Mouse (Mus musculus): Measurements from ENCODE around the gene Usp18. TPM values are rescaled to one million over a fixed set of nuclear protein-coding genes. Genes with fewer than 3 reads are reported as not detected.

Gene Usp18
- total RNA-seq, 4 experiments from 2014 or later = 0.74 to 2.8 (median 1.1) TPM; not detected in 1

- DNase-seq (ENCODE audit: low spot score in 2 of 2) = no peak
Observed at GRCm38 (mm10) chr6:121224067-121224466, 21.6 kb upstream of the Usp18 start.

- no peak for DNase-seq (ENCODE audit: low spot score in 2 of 2)
Observed at GRCm38 (mm10) chr6:121224993-121225392, 20.7 kb upstream of the Usp18 start.

- DNase-seq (ENCODE audit: low spot score in 2 of 2) = no peak
Observed at GRCm38 (mm10) chr6:121226043-121226442, 19.7 kb upstream of the Usp18 start.

- no peak for DNase-seq (ENCODE audit: low spot score in 2 of 2)
Observed at GRCm38 (mm10) chr6:121226744-121227143, 19.0 kb upstream of the Usp18 start.

- DNase-seq (ENCODE audit: low spot score in 2 of 2) = no peak
Observed at GRCm38 (mm10) chr6:121228421-121228820, 17.3 kb upstream of the Usp18 start.

GRCm38 (mm10) chr6:121232652-121233051 lies 13.1 kb upstream of the Usp18 start:
- DNase-seq (ENCODE audit: low spot score in 2 of 2) = no peak

GRCm38 (mm10) chr6:121236386-121236785 lies 9.3 kb upstream of the Usp18 start:
- DNase-seq (ENCODE audit: low spot score in 2 of 2) = no peak

GRCm38 (mm10) chr6:121238209-121238608 lies 7.5 kb upstream of the Usp18 start:
- DNase-seq (ENCODE audit: low spot score in 2 of 2) = no peak

- no peak for DNase-seq (ENCODE audit: low spot score in 2 of 2)
Observed at GRCm38 (mm10) chr6:121241780-121242179, 3.9 kb upstream of the Usp18 start.

GRCm38 (mm10) chr6:121243161-121243560 lies 2.5 kb upstream of the Usp18 start:
- no peak for DNase-seq (ENCODE audit: low spot score in 2 of 2)

GRCm38 (mm10) chr6:121246037-121246361 lies 293 bp downstream of the Usp18 start:
- DNase-seq (ENCODE audit: low spot score in 2 of 2) = no peak

GRCm38 (mm10) chr6:121250406-121250805 lies 4.7 kb downstream of the Usp18 start:
- no peak for DNase-seq (ENCODE audit: low spot score in 2 of 2)

GRCm38 (mm10) chr6:121251256-121251655 lies 5.5 kb downstream of the Usp18 start:
- no peak for DNase-seq (ENCODE audit: low spot score in 2 of 2)

GRCm38 (mm10) chr6:121260548-121260947 lies 14.8 kb downstream of the Usp18 start:
- peak; percentile 30 to 62 for DNase-seq (ENCODE audit: low spot score in 2 of 2)

- no peak for DNase-seq (ENCODE audit: low spot score in 2 of 2)
Observed at GRCm38 (mm10) chr6:121261233-121261632, 15.5 kb downstream of the Usp18 start.

- DNase-seq (ENCODE audit: low spot score in 2 of 2) = no peak
Observed at GRCm38 (mm10) chr6:121262004-121262403, 16.3 kb downstream of the Usp18 start.

GRCm38 (mm10) chr6:121262496-121262895 lies 16.8 kb downstream of the Usp18 start:
- DNase-seq (ENCODE audit: low spot score in 2 of 2) = no peak

- DNase-seq (ENCODE audit: low spot score in 2 of 2) = no peak
Observed at GRCm38 (mm10) chr6:121270156-121270555, 24.4 kb downstream of the Usp18 start.

- no peak for DNase-seq (ENCODE audit: low spot score in 2 of 2)
Observed at GRCm38 (mm10) chr6:121271707-121272074, 26.0 kb downstream of the Usp18 start.

GRCm38 (mm10) chr6:121272075-121272800 lies 26.5 kb downstream of the Usp18 start:
- DNase-seq (ENCODE audit: low spot score in 2 of 2) = peak; percentile 55 to 76

- no peak for DNase-seq (ENCODE audit: low spot score in 2 of 2)
Observed at GRCm38 (mm10) chr6:121274356-121274755, 28.6 kb downstream of the Usp18 start.

GRCm38 (mm10) chr6:121284132-121284531 lies 38.4 kb downstream of the Usp18 start:
- no peak for DNase-seq (ENCODE audit: low spot score in 2 of 2)

- no peak for DNase-seq (ENCODE audit: low spot score in 2 of 2)
Observed at GRCm38 (mm10) chr6:121299317-121299716, 53.6 kb downstream of the Usp18 start.

GRCm38 (mm10) chr6:121299954-121300353 lies 54.2 kb downstream of the Usp18 start, which contains the start of gene Slc6a13:
Slc6a13 (plus strand) TSS chr6:121300227.
- no peak for DNase-seq (ENCODE audit: low spot score in 2 of 2)
